In the genomic region with DNA sequence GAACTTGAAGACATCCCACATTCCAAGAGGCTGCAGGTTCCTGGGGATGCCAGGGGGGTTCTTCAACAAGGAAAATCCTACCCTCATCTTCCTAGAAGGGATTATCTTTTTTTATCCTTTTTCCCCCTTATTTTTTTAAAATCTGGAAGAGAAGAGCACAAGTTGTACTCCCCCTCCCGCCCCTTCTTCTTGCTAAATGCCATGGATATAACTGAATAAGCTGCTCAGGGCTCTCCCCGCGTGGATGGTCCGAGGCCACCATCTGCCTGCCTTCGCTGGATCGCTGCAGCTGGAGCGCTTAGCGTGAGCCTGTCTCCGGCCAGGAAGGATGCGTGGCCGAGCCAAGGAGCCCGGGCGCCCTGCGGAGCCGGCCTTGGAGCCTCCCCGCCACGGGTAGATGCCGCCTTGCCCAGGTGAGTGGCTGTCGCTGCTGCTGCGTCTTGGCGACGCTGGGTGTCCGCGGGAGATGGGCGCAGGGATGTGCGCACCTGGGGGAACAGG, we compare ENCODE assay signal across 9 mouse cellular contexts. TPM values are rescaled to one million over a fixed set of nuclear protein-coding genes. Genes with fewer than 3 reads are reported as not detected.
DNase-seq lines count a peak whose midpoint lies in the region; ATAC-seq and TF ChIP-seq lines count a peak whose summit lies in the region.
"Had no signal": no experiment of that assay in that cellular context is flagged by ENCODE, and none has a peak within 500 bp of the region (broad histone marks: within the 10 kb centered on the region; RNA-seq: fewer than 3 reads in every experiment).

No protein-coding gene starts in this region.

- TF ChIP-seq CTCF in layer of hippocampus, adult 2 months (conservative IDR thresholded peaks at IDR 0.05) = no peak

- 1% methylated on average over 26 of the region's 26 CpGs for WGBS in forebrain, embryonic 13.5 days
- under 1% methylated on average over 26 of the region's 26 CpGs for WGBS in neural tube, embryonic 12.5 days

- peaks cover 30% of the 10 kb centered on the region for H3K4me1 ChIP-seq in forebrain, embryonic 13.5 days
- H3K4me1 ChIP-seq in neural tube, embryonic 12.5 days = 0 out of 2 replicates have a peak, but pooled peaks cover 12% of the 10 kb centered on the region

- no peaks in the 10 kb centered on the region for H3K36me3 ChIP-seq in forebrain, embryonic 13.5 days (ENCODE audit: poor library complexity, severe bottlenecking)
- no peaks in the 10 kb centered on the region for H3K36me3 ChIP-seq in neural tube, embryonic 12.5 days

- DNase-seq in frontal cortex, postnatal 25 days (ENCODE audit: low spot score in 2 of 2) = no peak
- DNase-seq in ES-CJ7 (ENCODE audit: low read depth, low spot score) = peak; percentile 5
- DNase-seq in layer of hippocampus, adult 2 months (ENCODE audit: low spot score in 2 of 2) = no peak
- no peak for DNase-seq in thymus, postnatal 14 days

- H3K9ac ChIP-seq in forebrain, embryonic 13.5 days = peak overlapping the region; percentile 81
- peak overlapping the region; percentile 77 for H3K9ac ChIP-seq in neural tube, embryonic 12.5 days

- 0 out of 2 replicates have a peak overlapping the region, but pooled peaks have one; percentile 25 for H3K27ac ChIP-seq in forebrain, embryonic 13.5 days
- peak overlapping the region; percentile 98 for H3K27ac ChIP-seq in layer of hippocampus, adult 2 months
- no peak overlapping the region for H3K27ac ChIP-seq in neural tube, embryonic 12.5 days

- peak overlapping the region; percentile 84 for H3K4me2 ChIP-seq in forebrain, embryonic 13.5 days
- peak overlapping the region; percentile 77 for H3K4me2 ChIP-seq in neural tube, embryonic 12.5 days (replicated peaks)

- ATAC-seq in frontal cortex, adult (ENCODE audit: low TSS enrichment) = peak; percentile 18; the same call in 1 of the 2 replicates
- ATAC-seq in forebrain, embryonic 13.5 days = no peak
- 0 out of 2 replicates have a peak, but pooled peaks have one; percentile 15 for ATAC-seq in neural tube, embryonic 12.5 days (ENCODE audit: low FRiP score, low read depth)
- no peak for ATAC-seq in inflammation-experienced regulatory T-cells, adult 6 months

- H3K9me3 ChIP-seq in forebrain, embryonic 13.5 days (replicated peaks) = no peaks in the 10 kb centered on the region
- no peaks in the 10 kb centered on the region for H3K9me3 ChIP-seq in neural tube, embryonic 12.5 days

- H3K4me3 ChIP-seq in forebrain, embryonic 13.5 days = peak overlapping the region; percentile 58
- peak overlapping the region; percentile 83 for H3K4me3 ChIP-seq in layer of hippocampus, adult 2 months
- peak overlapping the region; percentile 51 for H3K4me3 ChIP-seq in neural tube, embryonic 12.5 days
- H3K4me3 ChIP-seq: erythroblast, embryonic 14.5 days had no signal

- peaks cover 14% of the 10 kb centered on the region for H3K27me3 ChIP-seq in forebrain, embryonic 13.5 days
- H3K27me3 ChIP-seq in neural tube, embryonic 12.5 days (replicated peaks) = peaks cover 26% of the 10 kb centered on the region

RNA-seq across cellular contexts. Expression of a gene that starts 0.3 kb away (rescaled TPM):
- polyA plus RNA-seq in forebrain, embryonic 13.5 days (2015; fragmentation: Nextera tagmentation; extraction: Ambion mirVana) = 2.9 and 4.3 TPM in 2 replicates
- 10 to 100 TPM; 40.3 to 42.2 TPM for total RNA-seq in layer of hippocampus, adult 2 months (2021)
- 2.7 and 3.8 TPM in 2 replicates for polyA plus RNA-seq in neural tube, embryonic 12.5 days (2016; fragmentation: Nextera tagmentation; extraction: Ambion mirVana)
- not detected for polyA plus RNA-seq in inflammation-experienced regulatory T-cells, adult 6 months (2017; shearing (Covaris generic))
- polyA plus RNA-seq: erythroblast, embryonic 14.5 days had no signal

Comparison
In these comparisons a context has a peak if more than half of its experiments do, and no peak if none do; other contexts are left out.
1. ATAC-seq: peak in frontal cortex, adult (single experiment) and neural tube, embryonic 12.5 days (single experiment); none in forebrain, embryonic 13.5 days (single experiment) and inflammation-experienced regulatory T-cells, adult 6 months (single experiment).
2. Peak in every context shown above with its lines, with median percentiles within 50 percentile points of each other: H3K4me3 ChIP-seq.